Mouse (Mus musculus) granulocyte monocyte progenitor cell, adult 5-6 weeks (primary cell): ENCODE results near the gene Pnmal1. TPM values are rescaled to one million over a fixed set of nuclear protein-coding genes. Genes with fewer than 3 reads are reported as not detected.

Experiments
- ATAC-seq: replicated peaks from 2 replicates; pipeline ENCODE4 v1.8.0; 2016; ENCODE audit warnings: mild to moderate bottlenecking, moderate TSS enrichment, inconsistent platforms; ENCODE audit not compliant: poor library complexity, severe bottlenecking
- total RNA-seq, 2 experiments: library from RNA; stranded (forward) in 1 of 2; stranded (reverse) in 1 of 2; fragments of 200-712, 200-1000 nt in 1 of 2; fragments of >200 nt in 1 of 2; fragmentation: Nextera tagmentation in 1 of 2; gene quantifications; 2 replicates each; pipeline ENCODE4 v1.2.3; 2014 to 2017

The Pnmal1 gene
- total RNA-seq (2014; fragmentation: Nextera tagmentation) (not detected in 2 replicates), total RNA-seq (2017) (not detected in 2 replicates)

DNA sequence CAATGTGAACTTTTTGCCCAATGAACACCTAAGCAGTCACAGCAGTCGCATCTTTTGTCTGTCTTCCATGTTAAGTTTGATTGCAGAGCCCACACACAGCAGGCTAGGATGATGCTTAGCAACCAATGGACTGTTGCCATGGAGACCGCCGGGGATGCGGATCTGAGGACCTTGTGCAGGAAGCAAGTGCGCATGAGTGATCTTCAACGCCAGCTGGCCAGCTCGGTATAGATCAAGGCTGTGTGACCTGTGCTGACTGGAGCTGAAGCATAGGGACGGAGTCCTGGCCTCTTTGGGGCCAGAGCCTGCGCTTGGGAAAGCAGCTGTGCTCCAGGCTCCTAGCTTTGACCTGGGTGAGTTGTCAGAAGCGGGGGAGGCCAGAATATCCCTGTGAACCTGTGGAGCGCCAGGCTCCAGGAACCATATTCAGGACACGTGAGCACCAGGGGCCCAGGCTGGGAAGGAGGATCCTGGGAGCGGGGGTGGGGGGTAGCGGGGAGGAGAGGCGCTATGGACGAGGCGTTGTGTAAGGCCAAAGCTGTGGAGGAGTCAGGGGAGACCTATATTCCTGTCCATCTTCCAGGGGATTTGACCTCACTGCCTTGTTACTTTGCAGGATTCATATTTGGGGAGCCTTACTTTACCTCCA, at the start of gene Pnmal1:
Gene Pnmal1, plus strand, starts transcription at position 141 of the 649 bp plus-strand sequence.
- no peak for ATAC-seq

DNA sequence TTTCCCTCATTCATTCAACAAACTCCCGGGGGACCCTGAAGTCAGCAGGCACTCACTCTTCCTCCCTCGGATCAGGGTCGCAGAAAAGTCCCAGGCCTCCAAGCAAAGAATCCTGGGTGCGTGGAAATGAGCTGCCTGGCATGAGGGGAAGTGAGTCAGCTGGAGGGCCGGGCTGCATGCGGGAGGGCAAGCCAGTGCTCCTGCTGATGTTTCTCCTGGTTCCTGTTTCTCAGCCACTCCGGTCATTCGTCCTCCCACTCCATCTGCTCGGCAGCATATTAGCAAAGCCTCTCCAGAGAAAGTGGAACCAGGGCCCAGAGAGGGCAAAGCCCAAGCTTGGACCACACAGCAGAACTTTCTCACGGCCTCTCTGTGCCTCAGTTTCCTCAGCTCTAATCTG, 49.6 kb upstream of the Pnmal1 start:
- peak; percentile 73 for ATAC-seq

DNA sequence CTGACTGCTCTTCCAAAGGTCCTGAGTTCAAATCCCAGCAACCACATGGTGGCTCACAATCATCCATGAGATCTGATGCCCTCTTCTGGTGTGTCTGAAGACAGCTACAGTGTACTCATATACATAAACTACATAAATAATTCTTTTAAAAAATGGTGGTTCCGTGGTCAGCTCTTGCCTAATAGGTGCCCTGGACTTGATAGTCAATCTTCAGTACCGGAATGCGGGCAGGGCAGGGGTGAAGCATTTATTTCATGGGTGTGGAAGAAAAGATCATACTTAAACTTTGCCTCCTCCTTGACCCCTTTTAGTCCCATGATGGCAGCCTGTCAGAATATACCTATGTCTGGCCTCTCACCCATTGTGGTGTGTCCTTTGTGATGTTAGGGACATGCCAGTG, 47.6 kb upstream of the Pnmal1 start:
- ATAC-seq, result no peak

DNA sequence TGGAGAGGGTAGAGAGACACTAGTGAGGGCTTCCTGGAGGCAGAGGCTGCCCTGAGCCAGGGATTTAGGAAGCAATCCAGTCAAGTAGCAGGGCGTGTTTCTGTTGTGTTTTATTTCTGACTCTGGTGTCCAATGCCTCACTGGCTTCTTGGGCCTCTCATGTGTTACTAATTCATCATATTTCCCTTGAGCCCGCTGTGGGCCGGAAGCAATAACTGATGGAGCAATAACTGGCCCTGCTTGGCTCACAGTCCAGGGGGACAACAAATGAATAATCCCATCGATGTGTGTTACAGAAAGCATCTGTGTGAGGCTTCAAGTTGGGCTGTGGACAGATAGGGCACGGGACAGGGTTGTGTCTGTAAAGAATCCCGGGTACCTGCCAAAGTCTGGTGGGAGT, 47.1 kb upstream of the Pnmal1 start:
- peak; percentile 20 for ATAC-seq

DNA sequence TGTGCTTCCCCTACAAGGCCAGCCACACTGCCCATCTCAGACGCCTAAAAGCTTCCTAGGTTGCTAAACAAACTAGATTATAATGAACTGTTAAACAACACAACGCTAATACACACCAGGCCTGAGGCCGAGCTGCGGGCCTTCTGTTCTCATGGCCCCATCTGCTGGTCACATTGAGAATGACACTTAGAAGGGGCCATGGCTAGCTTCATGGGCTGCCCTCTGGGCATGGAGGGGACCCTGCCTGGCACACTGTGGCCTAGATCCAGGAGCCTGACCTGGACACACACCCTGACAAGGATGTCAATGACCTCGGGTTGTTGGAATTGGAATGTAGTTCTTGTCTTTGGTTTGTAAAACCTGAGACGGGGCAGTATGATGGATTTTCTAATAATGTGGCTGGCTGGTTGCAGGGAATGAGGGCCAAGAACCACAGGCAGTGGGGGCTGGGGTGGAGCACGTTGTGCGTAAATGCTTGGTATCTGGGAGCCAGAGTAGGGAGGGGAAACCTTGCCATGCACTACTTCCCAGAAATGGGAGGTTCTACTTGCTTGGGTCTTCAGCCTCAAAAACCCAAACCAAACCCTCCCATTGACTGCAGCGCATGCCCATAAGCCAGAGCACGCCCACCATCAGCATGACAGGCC, 45.5 kb upstream of the Pnmal1 start:
- ATAC-seq, result peak; percentile 62

DNA sequence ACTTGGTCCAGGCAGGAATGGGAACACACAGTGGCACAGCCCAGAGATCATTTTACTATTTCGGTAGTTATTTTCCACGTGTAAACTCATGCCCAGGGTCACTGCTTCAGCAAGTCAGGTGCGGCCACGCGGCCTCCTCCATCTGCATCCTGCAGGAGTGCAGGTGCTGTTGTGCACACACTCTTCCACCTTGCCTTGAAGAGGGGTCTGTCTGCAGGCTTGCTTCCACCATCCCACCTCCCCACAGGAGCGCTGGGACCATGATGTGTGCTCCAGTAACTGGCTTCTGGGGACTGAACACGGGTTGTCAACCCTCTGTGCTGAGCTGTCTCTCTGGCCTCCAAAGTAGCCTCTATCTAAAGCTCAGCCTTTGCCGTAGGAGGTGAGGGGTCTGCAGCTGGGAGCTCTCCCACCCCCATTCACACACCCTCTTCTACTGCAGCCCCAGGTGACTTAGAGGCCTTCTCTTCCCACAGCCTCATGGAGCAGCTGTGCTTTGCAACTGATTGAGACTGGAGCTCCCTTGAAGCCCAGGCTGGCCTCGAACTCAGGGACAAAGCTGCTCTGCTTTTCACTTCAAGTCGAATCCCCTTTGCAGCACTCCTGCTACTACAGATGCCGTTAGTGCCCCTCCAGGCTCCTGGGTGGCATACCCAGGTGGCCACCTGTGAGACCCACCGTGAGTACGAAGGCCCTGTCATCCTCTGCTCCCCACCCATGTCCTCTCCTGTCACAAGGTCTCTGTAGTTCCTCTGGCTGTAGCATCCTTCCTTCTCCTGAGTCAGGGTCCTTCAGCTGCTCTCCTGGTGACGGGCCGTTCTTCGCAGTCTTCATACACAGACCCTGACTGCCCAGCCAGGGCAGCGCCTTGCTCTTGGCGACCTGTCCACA, 44.8 kb upstream of the Pnmal1 start:
- no peak for ATAC-seq

DNA sequence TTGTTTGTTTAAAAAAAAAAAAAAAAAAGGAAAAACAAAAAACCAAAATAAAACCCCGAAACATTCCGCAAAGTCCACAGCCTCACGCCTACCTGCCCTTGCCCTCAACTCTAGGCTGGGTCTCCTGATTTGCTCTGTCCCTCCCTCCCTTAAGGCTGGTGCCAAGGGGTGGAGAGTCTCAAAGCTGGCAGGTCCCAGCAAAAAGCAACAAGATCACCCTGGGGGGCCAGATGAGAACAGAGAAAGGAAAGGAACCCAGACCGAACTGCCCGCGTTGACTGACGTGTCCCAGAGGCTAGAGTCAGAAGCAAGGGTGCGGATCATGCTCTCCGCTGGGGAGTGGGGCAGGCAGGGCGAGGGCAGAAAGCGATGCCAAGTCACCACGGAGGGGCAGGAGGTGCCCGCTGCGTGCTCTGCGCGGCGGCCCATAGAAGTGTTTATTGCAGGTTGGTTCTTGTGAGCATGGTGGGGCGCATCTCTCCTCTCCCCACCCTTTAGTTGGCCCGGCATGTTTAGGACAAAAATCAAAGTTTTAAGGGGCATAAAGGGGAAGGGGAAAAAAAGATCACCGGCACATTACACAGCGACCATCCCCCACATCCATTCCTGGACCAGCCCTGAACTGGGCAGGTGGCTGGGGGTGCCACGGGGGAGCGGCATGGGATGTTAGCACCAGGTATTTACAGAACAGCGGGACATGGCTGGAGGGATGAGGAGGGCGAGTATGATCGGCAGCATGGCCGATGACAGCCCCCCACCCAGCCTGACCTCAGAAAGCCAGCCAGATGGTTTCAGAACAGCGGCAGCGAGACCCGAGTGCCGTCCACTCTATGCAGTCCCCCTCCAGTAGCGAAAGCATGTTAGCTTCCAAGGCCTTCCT, 43.8 kb upstream of the Pnmal1 start:
- no peak for ATAC-seq

DNA sequence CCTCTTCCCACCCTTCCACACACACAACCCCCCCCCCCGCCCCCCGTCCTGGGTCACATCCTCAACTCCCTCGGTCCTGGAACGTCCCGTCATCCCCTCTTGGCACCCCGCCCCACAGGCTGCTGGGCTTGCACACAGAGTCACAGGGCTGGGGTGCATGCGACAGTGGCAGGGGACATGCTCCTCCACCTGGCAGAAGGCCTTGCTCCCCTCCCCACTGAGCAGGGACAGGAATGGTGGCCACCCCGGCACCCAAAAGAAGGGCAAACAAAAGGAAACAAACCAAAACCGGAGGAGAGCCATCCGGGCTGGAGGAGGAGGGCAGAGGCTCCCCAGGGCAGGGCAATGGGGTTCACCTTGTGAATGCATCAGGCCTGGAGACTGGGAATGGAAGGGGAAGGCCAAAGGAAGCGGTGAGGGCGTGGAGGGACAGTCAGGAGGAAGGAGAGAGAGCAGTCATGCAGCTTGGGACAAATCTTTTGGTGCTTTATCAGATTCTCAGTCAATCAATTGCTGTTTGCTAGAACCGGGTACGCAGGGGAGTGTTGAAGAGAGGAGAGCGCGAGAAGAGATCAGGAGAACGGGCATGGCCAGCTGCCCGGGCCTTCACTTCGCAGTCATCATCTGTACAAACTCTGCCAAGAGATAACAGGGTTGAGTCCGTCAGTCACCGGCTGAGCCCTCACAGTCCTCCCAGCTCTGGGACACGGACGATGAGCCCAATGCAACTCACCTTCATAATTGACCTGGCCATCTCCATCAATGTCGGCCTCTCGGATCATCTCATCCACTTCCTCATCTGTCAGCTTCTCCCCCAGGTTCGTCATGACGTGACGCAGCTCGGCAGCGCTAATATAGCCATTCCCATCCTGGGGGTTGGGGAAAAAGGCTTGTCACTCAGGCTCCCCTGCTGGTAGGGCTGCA, 42.9 kb upstream of the Pnmal1 start:
- no peak for ATAC-seq

DNA sequence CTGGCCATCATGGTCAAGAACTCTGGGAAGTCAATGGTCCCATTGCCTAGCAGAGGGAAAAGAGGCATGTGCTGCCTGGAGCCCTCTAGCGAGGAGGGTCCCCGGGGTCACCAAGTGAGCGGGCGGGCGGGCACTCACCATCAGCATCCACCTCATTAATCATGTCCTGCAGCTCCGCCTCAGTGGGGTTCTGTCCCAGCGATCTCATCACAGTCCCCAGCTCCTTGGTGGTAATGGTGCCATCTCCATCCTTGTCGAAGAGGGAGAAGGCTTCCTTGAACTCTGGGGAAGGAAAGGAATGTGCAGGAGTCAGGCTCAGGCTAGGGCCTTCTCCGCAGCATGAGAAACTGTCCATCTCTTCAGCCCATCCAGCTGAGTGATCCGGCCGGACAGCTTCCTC, 42.0 kb upstream of the Pnmal1 start:
- ATAC-seq, result no peak

DNA sequence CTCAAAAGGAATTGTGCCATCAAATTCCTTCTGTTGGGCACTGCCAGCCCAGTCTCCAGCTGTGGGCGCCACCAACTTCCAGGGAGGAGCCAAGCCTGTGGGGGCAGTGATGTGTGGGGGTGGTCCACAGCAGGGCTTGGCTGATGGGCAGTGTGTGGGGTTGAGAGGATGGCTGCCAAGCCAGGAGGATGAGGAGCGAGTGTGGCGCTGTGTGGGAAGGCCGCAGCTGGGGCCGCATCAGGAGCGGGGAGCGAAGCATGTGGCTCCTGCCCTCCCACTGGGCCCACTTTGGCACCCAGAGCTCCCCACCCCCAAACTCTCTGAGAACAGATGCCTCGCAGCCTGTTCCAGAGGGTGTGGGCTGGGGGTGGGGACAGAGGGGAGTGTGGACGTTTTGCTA, 41.5 kb upstream of the Pnmal1 start:
- no peak for ATAC-seq

DNA sequence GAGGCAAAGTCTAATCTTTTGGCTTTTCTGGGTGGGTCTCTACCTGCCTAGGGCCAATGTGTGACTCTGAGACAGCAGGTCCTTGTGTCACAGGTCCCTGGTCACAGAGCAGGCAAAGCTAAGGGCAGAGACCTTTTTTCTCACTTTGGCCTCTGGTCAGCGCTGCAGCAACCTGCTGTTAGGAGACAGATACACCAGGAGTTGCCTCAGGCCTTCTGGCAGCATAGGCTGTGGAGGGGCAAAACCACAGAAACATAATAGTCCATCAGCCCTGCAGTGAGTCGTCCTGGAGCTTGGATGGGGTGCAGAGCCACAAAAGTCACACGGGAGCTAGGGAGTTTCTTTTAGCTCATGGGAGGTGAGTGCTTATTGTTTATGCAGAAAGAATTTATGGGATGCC, 40.8 kb upstream of the Pnmal1 start:
- no peak for ATAC-seq

DNA sequence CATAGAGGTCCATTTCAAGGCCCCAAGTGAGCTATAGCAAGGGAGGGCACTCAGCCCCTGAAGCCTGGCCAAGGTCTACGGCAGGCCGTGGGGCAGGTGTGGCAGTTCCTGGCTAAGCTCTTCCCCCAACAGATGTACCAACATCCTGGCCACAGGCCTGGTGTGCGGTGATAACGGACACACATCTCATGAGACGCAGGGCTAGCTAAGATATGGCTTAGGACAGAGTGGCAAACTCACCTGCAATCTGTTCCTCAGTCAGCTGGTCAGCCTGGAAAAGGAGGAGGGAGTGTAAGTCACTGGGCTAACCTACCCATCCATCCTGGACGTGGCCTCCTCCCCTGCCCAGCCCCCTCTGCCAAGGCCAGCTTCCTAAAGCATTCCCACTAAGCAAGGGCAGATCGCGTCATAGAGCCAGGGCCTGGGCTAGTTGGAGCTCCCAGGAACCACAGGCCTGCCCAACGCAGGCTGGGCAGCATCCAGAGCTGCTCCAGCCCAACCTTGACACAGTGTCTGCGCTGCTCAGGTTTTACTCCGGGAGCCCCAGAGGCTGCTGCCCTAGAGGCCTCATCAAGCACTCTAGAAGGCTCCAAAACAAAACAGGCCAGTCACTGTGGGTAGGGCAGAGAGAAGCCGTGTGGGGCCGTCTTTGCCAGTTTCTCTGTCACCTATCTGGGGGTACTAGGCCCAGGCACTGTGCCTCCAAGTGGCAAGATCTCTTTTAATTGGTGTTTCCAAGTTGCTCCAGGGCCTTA, 39.9 kb upstream of the Pnmal1 start:
- no peak for ATAC-seq

DNA sequence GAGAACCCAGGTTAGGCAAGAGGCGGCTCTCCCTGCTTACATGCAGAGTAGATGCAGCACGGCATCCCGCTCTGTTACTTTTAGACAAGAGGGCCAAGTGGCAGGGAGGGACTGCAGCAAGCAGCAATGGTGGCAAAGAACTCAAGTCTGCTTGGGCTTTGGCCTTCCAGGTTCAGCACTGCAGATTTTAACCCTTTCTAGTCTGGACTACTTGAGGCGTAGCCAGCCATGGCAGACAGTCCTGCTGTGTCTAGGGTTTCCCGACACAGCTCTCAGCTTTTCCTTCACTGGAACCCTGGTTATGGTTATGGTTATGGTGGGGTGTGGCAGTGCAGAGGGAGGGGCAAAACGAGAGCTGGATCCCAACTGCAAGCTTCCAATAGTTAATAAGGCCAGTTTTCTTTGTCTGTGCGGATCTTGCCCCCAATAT, 39.3 kb upstream of the Pnmal1 start:
- no peak for ATAC-seq

DNA sequence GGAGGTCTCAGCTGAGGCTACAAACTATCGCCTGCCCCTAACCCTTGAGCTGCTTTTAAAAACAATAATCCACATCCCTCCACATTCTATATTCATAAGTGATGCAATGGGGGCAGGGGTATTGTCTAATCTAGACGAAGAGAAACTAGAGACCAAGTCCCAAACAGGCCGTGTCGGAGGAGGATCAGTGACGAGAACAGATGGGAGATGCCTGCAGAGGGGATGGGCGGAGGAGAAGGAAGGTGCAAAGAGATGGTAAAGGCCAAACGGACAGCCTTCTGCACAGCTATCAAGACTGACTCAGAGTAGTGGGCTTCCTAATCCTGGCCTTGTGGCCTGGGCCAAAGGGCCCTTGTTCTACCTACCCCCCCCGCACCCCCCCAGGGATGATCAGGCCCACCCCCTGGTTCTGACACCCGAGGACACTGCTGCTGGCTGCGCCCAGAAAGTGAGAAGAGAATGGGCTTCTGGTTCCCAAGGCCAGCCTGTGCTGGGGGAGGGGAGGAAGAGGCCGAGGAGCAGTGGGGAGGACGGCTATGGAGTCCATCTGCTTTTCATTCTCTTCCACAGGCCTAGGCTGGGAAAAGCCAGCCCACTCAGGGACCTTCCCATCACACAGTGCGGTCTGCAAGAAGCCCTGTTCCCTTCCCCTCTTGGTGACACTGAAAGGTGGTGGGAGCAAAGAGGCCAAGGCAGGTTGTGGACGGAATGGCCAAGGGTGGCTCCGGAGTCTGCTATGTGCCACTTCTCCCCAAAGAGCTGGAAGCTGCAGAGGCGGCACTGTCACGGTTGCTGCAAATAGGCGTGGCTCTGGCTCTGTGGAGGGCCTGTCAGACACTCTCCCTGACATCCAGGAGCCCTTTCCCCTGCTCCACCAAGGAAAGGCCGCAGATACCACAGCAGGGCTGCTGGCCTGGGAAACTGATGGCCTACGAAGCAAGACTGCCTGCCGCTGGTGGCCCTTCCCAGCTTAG, 38.4 kb upstream of the Pnmal1 start:
- no peak for ATAC-seq

DNA sequence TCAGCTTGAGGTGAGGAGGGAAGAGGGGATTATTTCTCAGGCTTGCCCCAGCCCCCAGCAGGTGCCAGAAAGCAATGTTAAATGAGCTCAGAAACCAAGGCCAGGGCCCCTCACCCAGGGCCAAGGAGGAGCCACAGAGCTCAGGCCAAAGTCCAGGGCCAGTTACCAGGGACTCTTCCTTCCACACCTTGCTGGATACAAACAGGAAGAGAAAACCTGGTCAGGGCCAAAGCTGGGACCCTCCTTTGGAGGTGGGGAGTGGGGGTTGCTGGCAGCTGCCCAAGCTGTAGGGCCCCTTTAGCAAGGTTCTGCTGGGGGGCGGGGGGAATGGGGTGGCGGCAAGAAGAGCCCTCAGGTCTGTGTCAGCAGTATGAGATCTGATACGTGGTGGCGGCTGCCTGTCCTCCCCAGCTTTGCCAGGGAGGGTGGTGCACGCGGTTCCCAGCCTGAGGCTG, 37.6 kb upstream of the Pnmal1 start:
- ATAC-seq, result no peak

DNA sequence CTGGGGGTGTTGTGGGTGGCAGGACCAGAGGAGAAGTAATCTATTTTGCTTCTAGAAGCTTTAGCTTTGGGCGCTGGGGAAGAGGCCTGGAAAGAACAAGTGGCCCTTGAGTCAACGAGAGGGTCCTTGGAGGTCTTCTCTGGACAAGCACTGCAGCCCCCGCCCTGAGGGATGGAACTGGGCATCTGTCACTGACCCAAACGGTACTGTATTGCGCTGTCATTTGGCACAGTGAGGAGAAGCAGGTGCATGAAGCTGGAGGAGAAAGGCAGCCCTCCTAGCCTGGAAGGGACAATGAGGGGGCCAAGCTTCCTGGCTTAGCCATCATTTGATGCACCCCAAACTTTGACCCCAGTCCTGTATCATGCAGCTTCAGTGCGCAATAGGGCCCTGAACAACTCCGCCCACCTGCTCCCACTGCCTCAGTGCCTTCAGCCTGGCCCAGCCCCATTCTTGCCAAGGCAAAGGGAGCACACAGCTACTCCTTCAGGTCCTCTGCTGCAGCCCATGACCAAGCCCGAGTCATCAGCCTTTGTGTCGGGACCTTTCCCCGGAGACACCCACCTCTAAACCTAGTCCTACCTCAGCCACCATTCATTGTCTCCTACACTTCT, 37.0 kb upstream of the Pnmal1 start:
- ATAC-seq, result no peak
